Mouse (Mus musculus) kidney, postnatal 4 days (tissue): Measurements from ENCODE around the gene Wnt9a.
"Not testable (repeated sequence)": the region's sequence is repeated elsewhere in the genome, so short reads cannot be mapped to it uniquely, and the experiment has no call there.

Source experiments
- DNase-seq, 2 experiments: peaks; one replicate each; pipeline ENCODE4 v3.0.0; 2021; ENCODE audit warnings: mixed read lengths in 2 of 2

The Wnt9a gene

GRCm38 (mm10) chr11:59337955-59338735 lies 31.4 kb downstream of the Wnt9a start:
- peak; percentile 69 to 82 for DNase-seq

- no peak for DNase-seq
Measured at GRCm38 (mm10) chr11:59338736-59339120, 32.0 kb downstream of the Wnt9a start.

DNA sequence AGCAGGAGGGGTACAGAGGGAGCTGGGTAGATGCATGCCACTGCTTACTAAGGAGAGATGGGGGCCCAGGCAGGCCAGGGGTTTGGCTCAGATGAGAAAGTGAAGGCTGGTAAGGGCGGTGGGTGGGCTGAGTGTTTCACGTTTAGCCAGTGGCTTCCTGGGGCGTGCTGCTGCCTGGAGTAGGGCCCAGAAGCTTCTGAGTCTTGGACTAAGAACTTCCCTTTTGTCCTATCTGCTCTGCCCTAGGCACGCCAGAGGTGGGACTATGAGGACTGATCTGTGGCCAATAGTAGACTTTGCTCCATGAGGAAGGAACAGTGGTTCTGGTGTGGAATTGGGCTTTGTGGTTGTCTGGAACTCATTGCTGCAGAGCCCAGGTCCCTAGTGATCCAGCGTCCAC lies 36.2 kb downstream of the Wnt9a start:
- no peak for DNase-seq

GRCm38 (mm10) chr11:59346166-59346910 lies 39.6 kb downstream of the Wnt9a start:
- no peak for DNase-seq

DNA sequence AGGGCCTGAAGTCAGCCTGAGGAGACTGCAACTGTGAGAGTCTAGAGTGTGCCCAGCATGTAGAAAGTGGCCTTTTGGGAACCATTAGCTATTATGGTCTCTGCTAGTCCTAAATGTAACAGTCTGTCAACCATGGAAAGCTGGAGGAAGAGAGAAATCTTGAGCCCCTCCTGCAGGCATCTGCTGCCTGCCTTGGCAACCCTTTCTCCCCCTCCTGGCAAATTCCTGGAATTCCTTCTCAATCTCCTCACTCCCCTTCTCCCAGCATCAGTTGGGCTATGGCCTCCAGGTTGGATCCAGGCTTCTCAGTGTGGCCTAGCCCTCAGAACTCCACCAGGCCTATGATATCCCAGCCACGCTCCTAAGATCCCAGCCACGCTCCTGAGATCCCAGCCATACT lies 43.6 kb downstream of the Wnt9a start:
- no peak for DNase-seq

GRCm38 (mm10) chr11:59354793-59355192 lies 48.1 kb downstream of the Wnt9a start:
- no peak for DNase-seq

DNA sequence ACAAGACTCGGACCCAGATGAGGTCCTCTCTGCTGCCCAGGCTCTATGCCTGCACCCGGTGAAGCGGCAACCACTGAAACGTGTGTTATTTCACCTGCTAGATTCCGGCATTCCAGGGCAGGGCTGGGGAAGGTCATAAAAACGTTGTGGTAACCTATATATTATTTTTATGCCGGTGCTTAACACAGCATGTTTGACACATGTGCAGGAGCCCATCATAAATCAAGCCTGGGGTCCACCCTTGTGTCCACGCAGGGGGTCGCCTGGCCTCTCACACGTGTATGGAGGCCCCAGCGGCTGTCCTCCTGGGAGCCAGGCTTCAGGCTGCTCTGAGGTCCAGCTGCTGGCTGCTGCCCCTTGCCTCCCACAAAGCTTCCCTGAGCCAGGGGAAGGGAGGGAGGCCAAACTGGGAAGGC lies 50.2 kb downstream of the Wnt9a start:
- DNase-seq = peak; percentile 45 to 56

- DNase-seq = no peak
Measured at GRCm38 (mm10) chr11:59361291-59361690, 54.6 kb downstream of the Wnt9a start.

GRCm38 (mm10) chr11:59364007-59364406 lies 57.3 kb downstream of the Wnt9a start:
- no peak for DNase-seq

- peak; percentile 37 to 51 for DNase-seq
Measured at GRCm38 (mm10) chr11:59364417-59364816, 57.7 kb downstream of the Wnt9a start.

GRCm38 (mm10) chr11:59366031-59366430 lies 59.3 kb downstream of the Wnt9a start:
- no peak for DNase-seq

- DNase-seq = peak; percentile 68 to 76
Measured at GRCm38 (mm10) chr11:59366633-59367032, 59.9 kb downstream of the Wnt9a start.

DNA sequence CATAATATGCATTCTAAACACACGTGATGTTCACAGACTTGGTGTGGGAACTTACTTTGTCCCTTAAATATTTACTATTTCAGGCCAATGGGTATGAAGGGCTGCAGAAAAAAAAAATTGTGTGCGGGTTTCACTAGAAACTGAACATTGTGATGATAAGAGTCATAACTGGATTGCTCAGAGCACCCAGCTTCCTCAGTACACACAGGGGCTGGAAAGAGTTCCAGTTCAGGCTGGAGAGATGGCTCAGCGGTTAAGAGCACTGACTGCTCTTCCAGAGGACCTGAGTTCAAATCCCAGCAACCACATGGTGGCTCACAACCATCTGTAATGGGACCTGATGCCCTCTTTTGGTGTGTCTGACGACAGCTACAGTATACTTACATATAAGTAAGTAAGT lies 61.2 kb downstream of the Wnt9a start:
- not testable (repeated sequence) for DNase-seq

- DNase-seq = no peak
Measured at GRCm38 (mm10) chr11:59369848-59370247, 63.1 kb downstream of the Wnt9a start.

DNA sequence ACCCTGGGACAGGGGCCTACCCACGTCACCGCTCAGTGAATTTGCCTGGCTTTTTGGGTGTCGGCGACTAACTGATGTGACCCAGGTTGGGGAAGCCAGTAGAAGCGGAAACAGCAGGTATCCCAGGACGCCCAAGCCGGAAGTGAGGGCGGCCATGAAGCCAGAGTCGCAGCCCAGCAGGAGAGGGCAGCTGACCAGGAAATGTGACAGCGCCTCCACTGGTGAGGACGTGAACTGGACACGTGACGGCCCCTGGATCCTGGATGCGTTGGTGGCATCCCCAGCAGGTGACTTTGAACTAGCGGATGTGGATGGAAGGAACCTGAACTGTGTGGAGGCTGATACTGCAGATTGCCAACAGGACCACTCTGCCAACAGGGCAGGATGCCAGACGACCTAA lies 68.7 kb downstream of the Wnt9a start, which contains the start of gene Prss38:
TSS of gene Prss38 (minus strand) at position 183 of the 400 bp plus-strand sequence.
- no peak for DNase-seq

DNA sequence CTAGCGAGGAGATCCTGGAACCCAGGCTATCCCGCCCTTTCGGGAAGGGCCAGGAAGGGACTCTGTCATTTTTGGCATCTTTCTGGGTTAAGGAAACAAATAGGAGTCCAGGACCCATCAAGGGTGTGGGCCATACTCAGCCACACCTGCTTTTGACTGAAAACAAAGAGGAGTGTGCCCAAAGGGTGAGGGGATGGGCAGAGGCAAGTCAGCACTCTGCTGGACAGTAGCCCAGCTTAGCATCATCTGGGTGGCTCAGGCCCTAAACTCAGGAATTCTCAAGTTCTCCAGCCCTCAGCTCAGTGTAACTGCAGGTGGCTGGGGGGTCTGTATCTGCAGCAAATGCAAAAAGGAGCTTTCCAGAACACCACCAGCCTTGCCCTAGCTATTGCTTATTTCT lies 71.3 kb downstream of the Wnt9a start:
- no peak for DNase-seq

- DNase-seq = no peak
Measured at GRCm38 (mm10) chr11:59379547-59379946, 72.8 kb downstream of the Wnt9a start.
